Mouse (Mus musculus): ENCODE results near the gene Syde1. TPM values are rescaled to one million over a fixed set of nuclear protein-coding genes. Genes with fewer than 3 reads are reported as not detected.
A peak's percentile ranks its signal among the peaks of the same experiment; 100 is the strongest.
"Not testable (repeated sequence)": the region's sequence is repeated elsewhere in the genome, so short reads cannot be mapped to it uniquely, and the experiment has no call there.

Gene Syde1
- polyA plus RNA-seq (2012; rRNA removed): 1.4 and 1.6 TPM in 2 replicates

DNA sequence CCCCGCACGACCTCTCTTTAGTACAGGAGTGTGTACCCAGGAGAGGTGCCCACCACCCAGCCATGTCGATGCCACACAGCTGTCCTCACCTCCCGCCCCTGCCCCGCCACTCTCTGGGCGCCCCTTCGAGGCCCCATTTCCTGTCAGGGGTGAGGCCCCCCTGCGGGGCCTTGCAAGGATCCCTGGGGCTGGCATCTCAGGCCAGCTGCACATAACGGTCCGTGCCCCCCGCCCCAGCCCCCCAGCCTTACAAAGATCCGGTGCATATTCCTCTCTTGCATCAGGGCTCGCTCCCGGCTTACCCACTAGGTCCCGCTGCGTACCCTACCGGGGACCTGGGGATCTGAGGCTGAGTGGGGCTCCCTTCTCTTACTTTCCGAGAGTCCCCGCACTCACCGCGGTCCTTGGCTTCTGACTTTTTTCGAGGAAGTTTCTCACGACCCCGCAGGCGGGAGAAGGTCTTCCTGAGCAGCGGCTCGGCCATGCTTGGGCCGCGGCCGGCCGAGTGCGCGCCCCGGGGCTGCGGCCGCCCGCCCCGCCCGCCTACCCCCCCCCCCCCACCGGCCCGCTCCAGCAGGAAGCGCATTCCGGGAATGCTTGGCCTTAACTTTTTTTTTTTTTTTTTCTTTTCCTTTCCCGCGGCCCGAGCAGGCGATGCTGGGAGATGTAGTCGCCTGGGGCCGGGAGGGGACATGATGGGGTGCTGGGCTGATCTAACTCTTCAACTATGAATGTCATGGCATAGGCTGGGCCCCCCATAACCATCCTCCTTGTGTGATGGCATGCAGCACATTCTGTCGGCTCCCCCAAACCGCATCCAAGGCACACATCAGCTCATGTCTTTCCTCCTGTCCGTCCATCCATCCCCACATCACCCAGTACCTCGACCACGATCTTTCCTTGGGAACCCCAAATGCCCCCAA lies at the start of gene Syde1:
TSS of gene Syde1 (minus strand) at position 559 of the 923 bp plus-strand sequence.
- H3K4me3 ChIP-seq (ENCODE audit: control insufficient read depth, low read depth, low read length): peak within 1 kb of the TSS; percentile 53
- H3K4me1 ChIP-seq (ENCODE audit: control insufficient read depth, insufficient read depth, low read length): peaks cover 3% of the 10 kb centered on the region
- no peaks in the 10 kb centered on the region for H3K36me3 ChIP-seq (ENCODE audit: control insufficient read depth, insufficient read depth, low read length)
- H3K27me3 ChIP-seq (ENCODE audit: control insufficient read depth, insufficient read depth, low read length): no peaks in the 10 kb centered on the region; the same call in 1 of the 2 replicates
- TF ChIP-seq CTCF (IDR thresholded peaks at IDR 0.05; ENCODE audit: control insufficient read depth, insufficient read depth, insufficient replicate concordance, low read depth, low read length): no peak
- no peak for TF ChIP-seq POLR2A (IDR thresholded peaks at IDR 0.05; ENCODE audit: control insufficient read depth, low read depth, low read length)
- no peak within 1 kb of the TSS for H3K27ac ChIP-seq (ENCODE audit: control insufficient read depth, insufficient read depth, low read depth, low read length)

DNA sequence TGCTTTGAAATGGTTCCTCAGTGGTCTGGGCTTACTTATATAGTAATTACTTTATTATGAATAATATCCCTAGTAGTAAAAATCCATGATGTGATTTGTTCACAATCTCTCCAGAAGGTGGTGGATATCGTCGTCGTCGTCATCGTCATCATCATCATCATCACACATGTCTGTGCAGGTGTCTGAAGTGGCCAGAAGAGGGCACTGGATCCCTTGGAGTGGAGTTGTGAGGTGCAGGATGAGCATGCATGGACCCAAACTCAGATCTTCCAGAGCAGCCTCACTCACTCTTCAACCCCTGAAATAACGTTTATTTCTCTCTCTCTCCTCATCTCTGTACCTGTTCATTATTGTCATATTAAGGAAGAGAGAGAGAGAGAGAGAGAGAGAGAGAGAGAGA lies 40.5 kb upstream of the Syde1 start:
- Histone ChIP-seq H3K4me1 (ENCODE audit: control insufficient read depth, insufficient read depth, low read length) (peaks cover 2% of the 10 kb centered on the region; the same call in 1 of the 2 replicates), H3K36me3 (ENCODE audit: control insufficient read depth, insufficient read depth, low read length) (no peaks in the 10 kb centered on the region), H3K4me3 (ENCODE audit: control insufficient read depth, low read depth, low read length) (no peak overlapping the region), H3K27me3 (ENCODE audit: control insufficient read depth, insufficient read depth, low read length) (no peaks in the 10 kb centered on the region), H3K27ac (ENCODE audit: control insufficient read depth, insufficient read depth, low read depth, low read length) (no peak overlapping the region)
- TF ChIP-seq POLR2A (IDR thresholded peaks at IDR 0.05; ENCODE audit: control insufficient read depth, low read depth, low read length): no peak
- TF ChIP-seq CTCF (IDR thresholded peaks at IDR 0.05; ENCODE audit: control insufficient read depth, insufficient read depth, insufficient replicate concordance, low read depth, low read length): peak; percentile 54; the same call in 1 of the 2 replicates

GRCm38 (mm10) chr10:78630194-78630593 lies 38.4 kb upstream of the Syde1 start:
- Histone ChIP-seq H3K36me3 (ENCODE audit: control insufficient read depth, insufficient read depth, low read length) (no peaks in the 10 kb centered on the region), H3K27me3 (ENCODE audit: control insufficient read depth, insufficient read depth, low read length) (no peaks in the 10 kb centered on the region), H3K4me3 (ENCODE audit: control insufficient read depth, low read depth, low read length) (no peak overlapping the region), H3K4me1 (ENCODE audit: control insufficient read depth, insufficient read depth, low read length) (peaks cover 2% of the 10 kb centered on the region; the same call in 1 of the 2 replicates), H3K27ac (ENCODE audit: control insufficient read depth, insufficient read depth, low read depth, low read length) (no peak overlapping the region)
- TF ChIP-seq POLR2A (IDR thresholded peaks at IDR 0.05; ENCODE audit: control insufficient read depth, low read depth, low read length) (no peak), CTCF (IDR thresholded peaks at IDR 0.05; ENCODE audit: control insufficient read depth, insufficient read depth, insufficient replicate concordance, low read depth, low read length) (no peak)

- H3K36me3 ChIP-seq (ENCODE audit: control insufficient read depth, insufficient read depth, low read length); H3K27me3 ChIP-seq (ENCODE audit: control insufficient read depth, insufficient read depth, low read length); H3K4me1 ChIP-seq (ENCODE audit: control insufficient read depth, insufficient read depth, low read length); H3K27ac ChIP-seq (ENCODE audit: control insufficient read depth, insufficient read depth, low read depth, low read length); H3K4me3 ChIP-seq (ENCODE audit: control insufficient read depth, low read depth, low read length): not testable (repeated sequence)
Measured at GRCm38 (mm10) chr10:78623143-78623542, 31.4 kb upstream of the Syde1 start.

DNA sequence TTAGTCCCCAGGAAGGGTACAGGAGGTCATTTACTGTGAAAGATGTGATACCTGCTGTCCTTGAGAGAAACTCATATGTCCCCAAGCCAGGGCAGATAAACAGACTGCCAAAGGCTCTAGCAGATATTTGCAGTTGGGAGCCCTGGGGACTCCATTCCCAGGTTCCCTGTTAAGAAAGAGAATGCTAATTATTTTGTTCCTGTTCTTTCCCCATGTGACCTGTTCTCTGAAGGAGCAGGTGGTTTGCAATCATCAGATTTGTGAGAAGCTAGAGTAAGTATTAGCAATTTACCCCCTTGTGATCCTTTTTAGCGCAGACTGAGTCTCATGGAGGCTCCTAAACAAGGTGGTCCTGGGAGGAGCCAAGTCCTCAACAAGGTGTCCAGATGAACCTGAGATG lies 26.2 kb upstream of the Syde1 start, which contains the start of gene Olfr1357:
TSS of gene Olfr1357 (minus strand) at position 101 of the 400 bp plus-strand sequence.
- Histone ChIP-seq H3K27me3 (ENCODE audit: control insufficient read depth, insufficient read depth, low read length) (no peaks in the 10 kb centered on the region), H3K4me1 (ENCODE audit: control insufficient read depth, insufficient read depth, low read length) (no peaks in the 10 kb centered on the region), H3K4me3 (ENCODE audit: control insufficient read depth, low read depth, low read length) (no peak within 1 kb of the TSS), H3K27ac (ENCODE audit: control insufficient read depth, insufficient read depth, low read depth, low read length) (no peak within 1 kb of the TSS), H3K36me3 (ENCODE audit: control insufficient read depth, insufficient read depth, low read length) (no peaks in the 10 kb centered on the region)
- TF ChIP-seq CTCF (IDR thresholded peaks at IDR 0.05; ENCODE audit: control insufficient read depth, insufficient read depth, insufficient replicate concordance, low read depth, low read length): no peak
- TF ChIP-seq POLR2A (IDR thresholded peaks at IDR 0.05; ENCODE audit: control insufficient read depth, low read depth, low read length): no peak

DNA sequence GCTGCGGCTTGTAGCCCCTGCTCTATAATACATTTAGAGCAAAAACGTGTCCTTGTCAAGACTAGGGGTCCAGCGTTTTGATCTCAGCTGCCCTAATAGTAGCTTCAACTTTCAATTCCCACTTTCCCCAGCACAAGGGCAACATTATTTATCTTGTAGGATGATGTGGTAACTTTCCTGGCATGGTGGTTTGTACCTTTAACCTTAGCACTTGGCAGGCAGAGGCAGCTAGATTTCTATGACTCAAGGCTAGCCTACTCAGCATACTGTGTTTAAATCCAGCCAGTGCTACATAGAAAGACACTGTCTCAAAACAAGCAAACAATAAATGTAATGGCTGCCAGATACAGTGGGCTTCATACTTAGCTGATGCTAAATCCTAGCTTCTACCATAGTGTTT lies 15.8 kb upstream of the Syde1 start:
- H3K36me3 ChIP-seq (ENCODE audit: control insufficient read depth, insufficient read depth, low read length): no peaks in the 10 kb centered on the region
- no peak for TF ChIP-seq POLR2A (IDR thresholded peaks at IDR 0.05; ENCODE audit: control insufficient read depth, low read depth, low read length)
- TF ChIP-seq CTCF (IDR thresholded peaks at IDR 0.05; ENCODE audit: control insufficient read depth, insufficient read depth, insufficient replicate concordance, low read depth, low read length): no peak

GRCm38 (mm10) chr10:78605080-78605479 lies 13.3 kb upstream of the Syde1 start:
- Histone ChIP-seq H3K27me3 (ENCODE audit: control insufficient read depth, insufficient read depth, low read length) (no peaks in the 10 kb centered on the region), H3K27ac (ENCODE audit: control insufficient read depth, insufficient read depth, low read depth, low read length) (no peak overlapping the region), H3K4me3 (ENCODE audit: control insufficient read depth, low read depth, low read length) (no peak overlapping the region), H3K36me3 (ENCODE audit: control insufficient read depth, insufficient read depth, low read length) (no peaks in the 10 kb centered on the region), H3K4me1 (ENCODE audit: control insufficient read depth, insufficient read depth, low read length) (no peaks in the 10 kb centered on the region)
- TF ChIP-seq CTCF (IDR thresholded peaks at IDR 0.05; ENCODE audit: control insufficient read depth, insufficient read depth, insufficient replicate concordance, low read depth, low read length): no peak
- no peak for TF ChIP-seq POLR2A (IDR thresholded peaks at IDR 0.05; ENCODE audit: control insufficient read depth, low read depth, low read length)

More for the DNA sequence above, 15.8 kb upstream of the Syde1 start:
- Histone ChIP-seq H3K27me3 (ENCODE audit: control insufficient read depth, insufficient read depth, low read length) (no peaks in the 10 kb centered on the region), H3K4me1 (ENCODE audit: control insufficient read depth, insufficient read depth, low read length) (no peaks in the 10 kb centered on the region), H3K27ac (ENCODE audit: control insufficient read depth, insufficient read depth, low read depth, low read length) (no peak overlapping the region), H3K4me3 (ENCODE audit: control insufficient read depth, low read depth, low read length) (no peak overlapping the region)

Measured in testis, adult 2 months (tissue).